Comparison of ENCODE assay signal across 8 mouse cellular contexts in the genomic region with DNA sequence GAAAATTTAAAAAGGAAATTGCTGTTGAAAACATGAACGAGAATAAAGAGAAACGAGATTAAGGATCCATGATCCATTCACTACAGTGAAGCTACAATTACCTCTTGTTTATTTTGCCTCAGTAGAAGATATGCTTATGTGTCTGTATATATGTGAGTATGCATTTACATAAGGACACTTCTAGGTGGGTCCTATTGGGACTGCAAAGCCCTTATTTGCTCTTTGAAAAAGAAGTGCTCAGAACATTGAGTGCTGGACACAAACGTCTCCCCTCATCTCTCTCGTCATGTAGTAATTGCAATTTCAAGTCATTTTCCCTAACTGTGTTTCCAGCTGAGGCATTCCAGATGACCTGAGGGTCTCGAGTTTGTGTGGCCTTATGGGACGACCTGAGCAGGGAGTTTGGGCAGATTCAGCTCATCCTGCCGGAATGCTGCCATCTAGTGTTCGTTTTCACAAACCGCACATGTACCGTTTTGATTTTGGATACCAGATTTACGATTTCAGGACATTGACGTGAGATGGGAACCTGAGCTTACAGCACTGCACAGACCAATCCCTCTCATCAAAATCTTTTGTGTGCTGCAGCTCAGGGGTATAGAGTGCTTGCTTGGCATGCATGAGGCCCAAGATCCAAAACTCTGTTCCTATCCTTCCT. TPM values are rescaled to one million over a fixed set of nuclear protein-coding genes. Genes with fewer than 3 reads are reported as not detected.
DNase-seq lines count a peak whose midpoint lies in the region; ATAC-seq and TF ChIP-seq lines count a peak whose summit lies in the region.

No protein-coding gene starts in this region.

- peak; percentile 9 for DNase-seq in cerebellum, adult 11 months
- DNase-seq in cerebellum, adult 11-12 months: no peak
- DNase-seq in CD4-positive helper T cell, adult 2 months (ENCODE audit: low read depth, low spot score): peak; percentile 16
- peak; percentile 22 to 23 for DNase-seq in cerebellum, adult 2 months
- DNase-seq in layer of hippocampus, adult 9-10 months (ENCODE audit: low spot score): peak; percentile 11
- DNase-seq in midbrain, embryonic 10.5 days (ENCODE audit: low spot score): peak; percentile 66
- peak; percentile 11 for DNase-seq in telencephalon, adult 2 months (ENCODE audit: low read depth, low spot score)

- no peaks in the 10 kb centered on the region for H3K27me3 ChIP-seq in cerebellum, adult 2 months (ENCODE audit: control insufficient read depth, insufficient read depth, low read length)
- H3K27me3 ChIP-seq in midbrain, embryonic 10.5 days (ENCODE audit: low read depth, poor library complexity, severe bottlenecking): no peaks in the 10 kb centered on the region

- peak; percentile 50; the same call in 1 of the 2 replicates for ATAC-seq in granulocyte monocyte progenitor cell, adult 5-6 weeks (replicated peaks; ENCODE audit: poor library complexity, severe bottlenecking)

- no peaks in the 10 kb centered on the region for H3K9me3 ChIP-seq in midbrain, embryonic 10.5 days (replicated peaks)

- H3K27ac ChIP-seq in cerebellum, adult 2 months (ENCODE audit: insufficient read depth, low read length): no peak overlapping the region
- no peak overlapping the region for H3K27ac ChIP-seq in midbrain, embryonic 10.5 days (replicated peaks)

- no peak overlapping the region for H3K4me3 ChIP-seq in cerebellum, adult 2 months (replicated peaks; ENCODE audit: insufficient read depth, low read depth, low read length)
- H3K4me3 ChIP-seq in midbrain, embryonic 10.5 days: no peak overlapping the region

- no peaks in the 10 kb centered on the region for H3K36me3 ChIP-seq in midbrain, embryonic 10.5 days

- WGBS in cerebellum, adult 2 months: 19% methylated on average over 12 of the region's 12 CpGs
- 23% methylated on average over 12 of the region's 12 CpGs for WGBS in midbrain, embryonic 10.5 days

- TF ChIP-seq POLR2A in cerebellum, adult 2 months (IDR thresholded peaks at IDR 0.05; ENCODE audit: borderline replicate concordance, insufficient read depth, low read length): no peak

- no peaks in the 10 kb centered on the region for H3K4me1 ChIP-seq in cerebellum, adult 2 months (ENCODE audit: control insufficient read depth, insufficient read depth, low read length)
- H3K4me1 ChIP-seq in midbrain, embryonic 10.5 days: no peaks in the 10 kb centered on the region

- TF ChIP-seq CTCF in cerebellum, adult 2 months (IDR thresholded peaks at IDR 0.05; ENCODE audit: borderline replicate concordance, insufficient read depth, low read depth, low read length): peak; percentile 79

RNA-seq across cellular contexts. Expression of a gene that starts 27.5 kb away (rescaled TPM):
- 0.13 and 0.16 TPM in 2 replicates for polyA plus RNA-seq in cerebellum, adult 2 months (2012; rRNA removed)
- total RNA-seq in granulocyte monocyte progenitor cell, adult 5-6 weeks (2014; fragmentation: Nextera tagmentation): not detected in 2 replicates
- total RNA-seq in granulocyte monocyte progenitor cell, adult 5-6 weeks (2017): not detected in 2 replicates
- polyA plus RNA-seq in midbrain, embryonic 10.5 days (2016; fragmentation: Nextera tagmentation; extraction: Ambion mirVana): not detected in 2 replicates

RNA-seq across cellular contexts. Expression of a gene that starts 30.1 kb away (rescaled TPM):
- 14.9 and 17.7 TPM in 2 replicates for polyA plus RNA-seq in cerebellum, adult 2 months (2012; rRNA removed)
- total RNA-seq in granulocyte monocyte progenitor cell, adult 5-6 weeks (2014; fragmentation: Nextera tagmentation): not detected in 2 replicates
- total RNA-seq in granulocyte monocyte progenitor cell, adult 5-6 weeks (2017): not detected in 2 replicates
- 24.7 and 26.0 TPM in 2 replicates for polyA plus RNA-seq in midbrain, embryonic 10.5 days (2016; fragmentation: Nextera tagmentation; extraction: Ambion mirVana)
